Mouse (Mus musculus): Measurements from ENCODE around the gene Spata6. TPM values are rescaled to one million over a fixed set of nuclear protein-coding genes. Genes with fewer than 3 reads are reported as not detected.

The Spata6 gene
- 1 to 10 TPM; 4.3 to 4.9 TPM for total RNA-seq (2021)
- long read RNA-seq, experiment 1, partial matches to known transcripts: 0 of 3 reads
- long read RNA-seq, experiment 1, other reads (novel, unspliced or antisense): 1 of 3 reads
- long read RNA-seq, experiment 2, partial matches to known transcripts: 1 of 8 reads
- long read RNA-seq, experiment 2, other reads (novel, unspliced or antisense): 4 of 8 reads

DNA sequence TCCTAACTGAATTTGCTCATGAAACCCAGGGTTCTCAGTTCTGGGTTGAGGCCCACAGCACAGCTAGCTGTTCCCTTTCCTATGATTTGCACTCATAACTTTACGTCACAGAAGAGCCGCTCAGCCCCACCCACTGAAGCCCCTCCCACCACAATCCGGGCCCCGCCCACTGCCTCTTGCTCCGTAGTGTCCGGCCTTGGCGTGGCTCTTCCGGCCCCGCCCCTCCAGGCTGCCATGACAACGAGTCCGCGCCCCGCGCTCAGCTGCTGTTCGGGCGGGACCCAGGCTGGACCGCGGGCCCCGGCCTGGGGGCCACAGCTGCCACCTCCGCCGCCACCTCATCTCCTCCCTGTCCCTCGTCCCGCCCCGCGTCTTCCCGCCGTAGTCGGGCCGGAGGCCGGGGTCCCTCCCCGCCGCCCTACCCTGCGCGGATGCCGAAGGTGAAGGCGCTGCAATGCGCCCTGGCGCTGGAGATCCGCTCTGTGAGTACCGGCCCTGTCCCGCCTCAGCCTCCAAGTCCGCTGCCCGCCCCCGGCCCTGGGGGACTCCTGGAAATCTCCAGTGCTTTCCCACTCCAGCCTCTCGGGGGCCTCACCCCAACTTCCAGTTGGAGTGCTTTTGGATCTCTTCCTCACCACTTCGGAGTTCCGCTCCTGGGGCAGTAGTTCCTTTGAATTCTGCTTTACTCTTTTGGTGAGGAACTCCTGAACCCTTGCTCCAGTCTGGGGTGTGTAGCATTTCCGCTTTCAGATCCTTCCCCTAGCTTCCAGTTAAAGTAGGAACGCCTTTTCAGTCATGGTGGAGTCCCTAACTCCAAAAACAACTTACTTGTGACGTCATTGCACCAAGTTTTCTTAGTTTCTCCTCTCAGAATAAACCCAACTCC, at the start of gene Spata6:
Gene Spata6 (plus strand): TSS at position 209 of the 886 bp plus-strand sequence.
- DNase-seq (ENCODE audit: low spot score in 2 of 2): peak; percentile 53 to 57

DNA sequence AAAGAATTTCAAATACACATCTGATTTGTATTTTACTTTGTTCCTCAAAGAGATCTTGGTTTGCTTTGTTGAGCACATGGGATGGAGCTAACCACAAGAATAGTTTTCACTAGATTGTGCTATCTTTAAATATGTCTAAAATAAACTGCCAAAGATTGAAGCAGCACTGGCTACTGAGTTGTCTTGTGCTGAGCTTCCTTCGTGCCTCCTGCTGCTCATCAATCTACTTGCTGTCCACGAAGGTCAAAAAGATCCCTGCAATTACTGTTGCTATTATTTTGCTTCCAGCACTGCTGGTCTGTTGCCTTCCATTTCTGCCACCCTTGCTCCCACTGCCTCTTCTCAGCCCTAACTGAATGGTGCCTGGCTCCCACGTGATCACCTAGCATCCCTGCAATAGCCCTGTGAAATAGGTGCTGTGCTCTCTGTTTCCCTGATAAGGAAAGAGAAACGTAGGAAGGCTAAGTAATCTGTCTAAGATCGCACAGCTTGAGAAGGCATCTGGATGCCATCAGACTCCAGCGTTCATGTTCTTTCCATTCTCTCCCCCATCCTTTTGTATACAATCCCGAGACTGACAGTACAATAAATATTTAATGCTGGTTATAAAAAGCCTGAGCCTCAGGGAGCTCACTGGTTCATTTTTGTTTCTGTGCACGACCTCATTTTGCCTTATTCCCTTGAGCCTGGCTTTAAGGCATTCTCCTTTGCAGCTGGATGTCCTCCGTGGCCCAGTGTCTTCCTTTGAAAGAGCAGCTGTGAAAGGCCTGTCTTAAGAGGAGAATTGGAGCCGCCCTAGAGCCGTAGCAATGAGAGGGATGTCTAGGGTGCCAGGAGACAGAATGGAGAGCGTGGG, 49.0 kb upstream of the Spata6 start:
- DNase-seq (ENCODE audit: low spot score in 2 of 2): no peak

DNA sequence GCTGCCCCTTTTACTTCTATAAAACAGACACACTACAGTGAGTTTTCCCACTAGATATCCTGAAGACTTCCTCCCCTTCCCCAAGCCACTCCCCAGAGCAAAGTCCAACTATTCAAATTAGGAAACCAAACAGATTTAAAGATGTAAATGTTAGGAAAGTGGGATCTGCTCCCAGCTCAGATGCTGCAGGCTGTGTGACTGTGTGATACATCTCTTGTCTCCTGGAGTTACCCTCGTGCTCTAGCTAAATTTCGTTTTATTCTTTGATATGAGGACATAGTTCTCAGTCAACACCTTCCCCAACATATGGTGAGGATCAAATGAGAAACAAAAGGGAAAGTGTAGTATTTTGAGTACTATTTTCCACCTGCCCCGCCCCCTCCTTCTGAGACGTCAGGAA, 48.3 kb upstream of the Spata6 start:
- no peak for DNase-seq (ENCODE audit: low spot score in 2 of 2)

DNA sequence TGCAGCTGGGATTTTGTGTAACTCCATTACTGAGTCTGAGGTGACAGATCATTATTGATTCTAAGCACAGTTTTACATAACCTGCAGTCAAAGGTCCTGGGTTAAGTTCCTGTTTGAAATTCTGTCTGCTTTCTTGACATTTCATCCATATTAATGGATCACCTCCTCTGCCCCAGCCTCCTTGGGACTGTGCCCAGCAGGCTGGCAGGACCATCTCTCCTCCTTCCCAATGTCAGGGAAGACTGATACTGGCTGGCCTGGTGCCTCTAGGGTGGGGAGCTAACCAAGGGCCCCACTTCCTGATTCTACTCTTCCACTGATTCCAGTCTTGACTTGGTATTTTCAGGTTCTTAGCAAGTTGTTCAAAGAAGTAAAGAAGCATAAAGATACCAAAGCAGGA, 45.9 kb upstream of the Spata6 start:
- DNase-seq (ENCODE audit: low spot score in 2 of 2): no peak

DNA sequence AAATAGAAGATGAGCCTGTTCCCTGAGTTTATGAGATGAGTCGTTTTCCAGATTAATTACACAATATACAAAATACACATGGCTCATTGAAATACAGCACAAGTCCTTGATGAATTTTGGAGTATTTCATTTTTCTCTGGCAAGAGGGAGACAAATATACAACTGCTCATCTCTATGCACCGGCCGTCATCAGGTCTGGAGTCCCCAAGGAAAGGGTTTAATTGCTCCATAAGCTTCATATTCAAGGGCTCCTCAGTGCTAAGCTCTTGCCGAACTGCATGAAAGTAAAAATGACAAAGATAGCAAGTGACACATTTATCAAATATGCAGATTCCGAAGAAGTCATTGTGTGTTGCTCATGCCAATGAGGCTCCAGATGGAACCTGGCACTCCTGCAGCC, 37.9 kb upstream of the Spata6 start:
- no peak for DNase-seq (ENCODE audit: low spot score in 2 of 2)

DNA sequence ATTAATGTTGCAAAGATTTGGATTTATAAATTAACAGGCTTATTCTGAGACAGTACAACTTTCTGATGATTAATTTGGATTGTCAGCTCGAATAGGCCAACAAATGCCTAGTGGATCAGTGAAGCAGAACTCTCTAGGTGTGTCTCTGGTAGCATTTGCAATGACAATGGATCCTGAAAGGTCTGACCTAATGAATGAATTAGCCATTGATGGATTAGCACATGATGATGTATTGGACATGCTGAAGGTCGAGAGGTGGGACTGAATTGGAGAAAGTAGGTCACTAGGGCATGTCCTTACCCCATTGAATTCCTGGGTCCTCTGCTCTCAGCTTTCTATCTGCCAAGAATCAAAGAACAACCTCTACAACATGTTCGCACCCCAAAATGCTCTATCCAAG, 37.0 kb upstream of the Spata6 start:
- DNase-seq (ENCODE audit: low spot score in 2 of 2): no peak

DNA sequence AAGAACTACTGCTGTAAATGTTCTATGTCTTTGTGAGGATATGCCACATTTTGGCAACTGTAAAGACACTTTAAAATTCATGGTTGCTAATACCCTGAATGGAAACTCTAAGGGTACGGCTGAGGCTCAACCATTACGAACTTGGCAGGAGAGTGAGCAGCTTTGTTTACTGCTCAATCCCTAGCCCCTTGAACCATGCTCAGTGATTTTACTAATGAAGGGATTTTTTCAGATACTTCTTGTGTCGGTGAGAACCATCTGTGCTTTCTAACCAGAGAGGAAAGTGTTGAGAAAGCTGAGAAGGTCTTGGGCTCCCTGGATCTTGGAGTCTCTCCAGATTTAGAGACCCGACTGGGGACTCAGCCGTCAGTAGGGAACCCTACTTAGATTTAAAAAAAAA, 35.9 kb upstream of the Spata6 start:
- no peak for DNase-seq (ENCODE audit: low spot score in 2 of 2)

DNA sequence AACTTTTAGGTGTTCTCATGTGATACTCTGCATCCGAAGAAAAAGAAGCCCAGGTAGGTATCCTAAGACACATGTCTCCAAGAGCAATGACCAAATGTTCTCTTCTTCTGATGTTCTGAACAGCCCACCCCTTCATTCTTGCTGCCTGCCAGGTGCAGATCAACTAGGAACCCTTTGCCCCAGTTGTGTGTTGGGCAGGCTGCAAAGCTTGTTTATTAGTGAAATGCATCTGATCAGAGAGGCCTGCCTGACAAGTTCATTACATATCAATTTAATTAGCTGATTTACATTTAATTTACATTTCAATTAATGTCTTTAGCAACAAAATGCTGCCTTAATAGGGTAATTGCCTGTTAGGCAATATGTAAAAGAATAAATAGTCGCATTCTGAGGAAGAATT, 33.8 kb upstream of the Spata6 start:
- no peak for DNase-seq (ENCODE audit: low spot score in 2 of 2)

DNA sequence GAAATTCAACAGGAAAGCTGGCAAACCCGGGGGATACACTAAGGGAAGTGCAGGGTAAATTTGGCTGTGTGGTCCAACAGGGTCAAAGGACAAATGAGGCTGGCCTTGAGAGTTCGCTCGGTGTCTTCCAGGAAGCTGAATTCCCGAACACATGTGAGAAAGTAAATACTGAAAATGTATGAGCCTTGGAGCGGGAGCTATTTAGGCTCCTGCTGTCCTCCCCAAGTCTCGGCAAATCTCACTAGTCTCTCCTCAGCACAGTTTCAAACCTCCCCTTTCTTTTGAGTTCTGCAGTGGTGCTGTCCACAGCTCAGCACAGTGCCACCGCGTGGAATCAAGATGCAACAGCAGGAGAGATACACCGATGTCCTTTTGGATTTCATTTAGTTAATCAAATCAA, 32.8 kb upstream of the Spata6 start:
- peak; percentile 54 to 65 for DNase-seq (ENCODE audit: low spot score in 2 of 2)

DNA sequence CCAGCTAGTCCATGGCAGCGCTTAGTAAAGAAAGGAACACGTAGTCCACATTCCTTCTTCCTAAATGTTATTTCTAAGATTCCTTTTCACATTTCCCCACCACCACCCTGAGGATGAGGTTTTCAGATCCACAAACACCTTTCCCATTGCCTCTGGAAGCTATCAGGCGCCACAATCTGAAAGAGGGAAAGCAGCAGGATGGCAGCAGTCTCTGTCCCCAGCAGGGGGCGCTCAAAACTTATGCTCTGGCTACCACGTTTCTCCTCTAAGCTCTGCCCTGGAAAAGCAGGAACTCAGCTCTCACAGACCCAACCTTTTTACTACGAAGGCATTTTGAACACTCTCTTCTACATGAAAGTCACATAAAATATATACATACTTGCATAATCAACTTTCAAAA, 32.2 kb upstream of the Spata6 start:
- peak; percentile 85 to 88 for DNase-seq (ENCODE audit: low spot score in 2 of 2)

DNA sequence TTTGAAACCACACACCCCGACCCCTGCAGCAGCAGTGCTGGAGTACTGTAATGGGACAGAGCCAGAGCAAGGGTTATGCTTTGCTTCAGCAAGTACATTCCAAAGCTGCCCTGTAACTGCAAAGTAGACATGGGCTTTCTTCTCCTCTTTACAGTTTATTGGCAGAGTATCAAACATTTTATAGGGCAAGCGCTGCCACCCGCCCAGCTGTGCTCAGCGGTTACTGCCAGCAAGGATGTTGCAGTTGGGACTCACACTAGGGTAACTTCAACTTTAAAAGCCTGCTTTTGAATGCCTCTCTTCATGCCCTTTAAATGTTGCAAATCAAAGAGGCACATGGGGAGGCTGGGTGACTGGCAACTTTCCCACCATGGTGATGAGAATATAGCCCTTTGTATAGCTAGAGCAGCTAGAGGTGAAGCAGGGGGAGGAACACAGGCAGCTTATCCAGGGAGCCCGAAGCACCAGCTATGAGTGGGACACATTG, 28.7 kb upstream of the Spata6 start:
- DNase-seq (ENCODE audit: low spot score in 2 of 2): no peak

DNA sequence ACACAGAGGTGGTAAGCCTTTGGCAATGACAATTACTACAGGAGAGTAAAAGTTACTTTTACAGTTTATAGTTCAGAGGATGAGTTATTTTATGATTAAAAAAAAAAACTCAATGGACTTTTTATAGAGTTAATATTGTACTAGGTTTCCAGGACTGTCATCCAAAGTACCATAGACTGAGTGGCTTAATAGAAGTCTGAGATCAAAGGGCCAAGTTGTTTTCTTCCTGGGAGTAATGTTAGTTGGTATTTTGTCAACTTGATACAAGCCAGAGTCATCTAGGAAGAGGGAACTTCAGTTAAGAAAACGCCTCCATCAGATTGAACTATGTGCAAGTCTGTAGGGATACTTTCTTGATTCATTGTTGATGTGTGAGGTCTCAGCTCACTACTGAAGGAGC, 18.4 kb upstream of the Spata6 start:
- DNase-seq (ENCODE audit: low spot score in 2 of 2): no peak

DNA sequence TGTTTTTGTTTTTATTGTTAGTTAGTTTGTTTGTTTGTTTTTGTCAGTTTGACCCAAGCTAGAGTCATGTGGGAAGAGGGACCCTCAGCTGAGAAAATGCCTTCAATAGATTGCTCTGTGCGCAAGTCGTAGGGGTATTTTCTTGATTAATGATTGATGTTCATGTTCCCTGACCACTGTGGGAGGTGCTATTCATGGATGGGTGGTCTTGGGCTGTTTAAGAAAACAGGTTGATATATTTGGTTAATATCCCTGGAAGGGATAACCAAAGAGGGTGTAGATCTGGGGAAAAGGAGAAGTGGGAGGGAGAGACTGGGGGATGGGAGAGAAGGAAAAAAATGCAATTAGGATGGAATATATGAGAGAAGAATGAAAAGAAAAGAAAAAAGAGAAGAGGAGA, 15.7 kb upstream of the Spata6 start:
- DNase-seq (ENCODE audit: low spot score in 2 of 2): no peak

DNA sequence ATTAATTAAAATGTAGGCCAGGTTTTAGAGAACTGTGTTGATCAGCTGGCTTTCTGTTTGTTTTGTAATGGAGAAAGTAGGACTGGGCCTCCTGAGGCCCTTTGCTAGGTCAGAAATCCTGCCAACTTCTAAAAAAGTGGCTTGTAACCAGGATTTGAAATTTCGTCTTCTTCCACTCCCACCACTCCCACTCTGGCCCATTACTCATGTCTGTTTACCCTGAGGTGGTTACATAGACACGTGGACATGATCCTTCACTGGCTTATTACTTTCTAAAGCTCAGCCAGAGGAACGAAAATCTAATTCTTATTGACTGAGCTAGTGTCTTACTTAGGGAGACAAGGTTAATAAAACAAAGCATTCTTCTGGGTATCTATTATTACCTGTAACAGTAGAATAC, 14.8 kb upstream of the Spata6 start:
- DNase-seq (ENCODE audit: low spot score in 2 of 2): no peak

DNA sequence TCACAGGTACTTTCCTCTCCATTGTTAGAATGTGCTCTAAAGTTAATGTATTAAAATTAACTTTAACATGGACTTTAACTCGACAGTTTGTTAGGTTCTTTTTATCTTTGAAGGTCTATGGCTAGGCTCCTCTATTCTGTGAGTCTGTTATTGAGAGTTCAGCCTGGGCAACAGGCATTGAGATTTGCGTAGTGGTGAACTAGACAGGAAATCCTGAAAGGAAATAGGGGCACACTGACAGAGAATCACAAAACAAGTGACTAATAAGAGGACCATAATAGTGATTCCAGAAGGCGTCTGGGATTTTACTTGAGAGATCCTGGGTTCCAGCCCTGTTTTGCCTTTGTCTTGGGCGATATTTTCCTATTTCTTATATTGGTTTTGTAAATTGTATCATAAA, 488 bp upstream of the Spata6 start:
- DNase-seq (ENCODE audit: low spot score in 2 of 2): no peak

DNA sequence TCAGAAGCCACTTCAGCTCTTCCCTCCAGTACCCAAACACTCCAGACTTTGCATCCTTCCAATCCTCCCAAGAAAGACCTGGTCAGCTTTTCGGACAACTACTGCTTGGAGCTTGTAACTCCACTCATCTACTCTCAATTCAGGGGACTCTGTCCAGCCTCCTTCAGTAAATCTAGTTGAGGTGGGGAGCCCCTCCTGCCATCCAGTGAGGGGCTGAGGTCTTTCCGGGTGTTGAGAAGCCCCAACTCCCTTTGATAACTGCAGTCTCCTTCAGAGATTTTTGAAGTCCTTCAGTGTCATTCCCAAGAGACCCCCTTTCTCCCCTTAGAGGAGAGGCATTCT, 849 bp downstream of the Spata6 start:
- no peak for DNase-seq (ENCODE audit: low spot score in 2 of 2)

DNA sequence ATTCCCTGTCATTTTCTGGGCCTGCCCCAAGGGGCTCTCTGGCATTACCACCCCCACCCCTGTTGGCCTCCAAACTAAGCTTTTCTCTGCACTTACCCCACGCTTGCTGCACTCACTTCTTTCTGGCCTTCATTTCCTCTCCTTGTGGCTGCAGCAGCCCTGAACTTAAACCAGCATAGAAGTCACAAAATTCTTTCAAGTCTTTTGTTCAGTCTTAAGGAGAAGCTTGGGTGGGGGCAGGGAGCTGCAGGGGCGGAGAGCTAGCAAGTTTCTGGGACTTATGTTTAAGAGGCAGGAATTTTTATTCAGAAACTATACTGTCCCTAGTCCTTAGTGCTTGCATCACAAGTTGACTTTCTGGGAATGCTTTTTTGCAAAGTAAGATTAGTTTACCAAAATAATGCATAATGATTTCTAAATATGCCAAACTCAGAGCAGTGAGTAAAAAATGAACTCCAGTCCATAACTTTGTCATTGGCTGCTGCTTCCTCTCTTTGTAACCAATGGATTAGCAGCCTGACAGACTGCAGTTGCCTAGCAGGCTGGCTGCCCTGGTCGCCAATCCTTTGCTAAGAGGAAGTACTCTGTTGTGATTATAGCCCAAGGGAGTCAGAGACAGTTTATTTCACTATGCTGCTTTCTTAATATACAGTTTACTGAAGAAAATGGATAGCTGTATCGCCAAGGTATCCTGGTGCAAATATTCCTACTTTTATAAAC, 1.5 kb downstream of the Spata6 start:
- DNase-seq (ENCODE audit: low spot score in 2 of 2): no peak

DNA sequence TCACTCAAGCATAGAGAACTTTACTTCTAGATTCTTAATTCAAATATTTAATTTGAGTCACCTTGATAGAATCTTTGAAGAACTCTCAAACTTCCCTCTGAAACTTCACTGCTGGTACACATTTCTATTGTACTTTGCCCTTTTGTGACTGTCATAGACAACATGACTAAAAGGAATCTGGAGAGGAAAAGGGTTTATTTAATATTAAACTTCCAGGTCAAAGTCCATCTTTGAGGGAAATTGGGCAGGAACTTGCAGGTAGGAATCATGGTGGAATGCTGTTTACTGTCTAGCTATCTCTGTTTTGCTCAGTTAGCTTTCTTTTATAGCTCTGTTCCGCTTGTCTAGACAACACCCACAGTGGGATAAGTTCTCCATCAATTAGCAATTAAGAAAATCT, 17.8 kb downstream of the Spata6 start:
- no peak for DNase-seq (ENCODE audit: low spot score in 2 of 2)

DNA sequence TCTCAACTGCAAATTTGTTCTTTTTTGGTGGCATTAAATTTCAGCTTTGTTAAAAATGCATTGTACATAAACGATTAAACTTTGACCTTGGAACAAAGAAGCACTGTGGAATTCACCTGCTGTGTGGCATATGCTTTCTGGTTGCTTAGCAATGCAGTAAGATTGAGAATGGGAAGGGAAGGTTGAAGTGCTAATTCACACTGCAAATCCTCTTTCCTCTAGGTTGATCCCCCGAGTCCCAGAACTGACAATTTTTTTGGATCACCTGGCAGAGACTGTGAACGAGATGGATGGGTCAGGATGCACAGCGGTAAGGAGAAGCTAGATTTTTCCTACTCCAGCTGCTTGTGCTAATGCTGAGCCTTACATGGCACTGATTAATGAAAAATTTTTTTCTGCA, 60.7 kb downstream of the Spata6 start:
- DNase-seq (ENCODE audit: low spot score in 2 of 2): no peak

DNA sequence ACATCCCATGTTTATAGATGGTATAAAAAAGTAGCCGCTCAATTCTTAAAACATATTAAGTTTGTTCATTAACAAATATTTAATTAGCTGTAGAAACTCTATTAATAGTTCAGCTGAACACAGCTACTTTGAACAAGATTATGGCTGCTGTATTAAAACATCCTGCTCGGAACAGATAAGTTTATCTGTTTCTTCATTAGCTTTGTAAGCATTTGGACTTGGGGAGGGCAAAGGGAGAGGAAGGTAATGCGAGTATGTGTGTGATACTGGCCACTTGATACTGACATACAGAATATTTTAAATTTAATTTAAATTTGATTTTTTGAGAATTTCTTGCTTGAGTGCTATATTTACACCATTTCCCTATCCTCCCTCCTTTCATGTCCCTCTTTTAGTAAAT, 80.1 kb downstream of the Spata6 start:
- no peak for DNase-seq (ENCODE audit: low spot score in 2 of 2)

DNA sequence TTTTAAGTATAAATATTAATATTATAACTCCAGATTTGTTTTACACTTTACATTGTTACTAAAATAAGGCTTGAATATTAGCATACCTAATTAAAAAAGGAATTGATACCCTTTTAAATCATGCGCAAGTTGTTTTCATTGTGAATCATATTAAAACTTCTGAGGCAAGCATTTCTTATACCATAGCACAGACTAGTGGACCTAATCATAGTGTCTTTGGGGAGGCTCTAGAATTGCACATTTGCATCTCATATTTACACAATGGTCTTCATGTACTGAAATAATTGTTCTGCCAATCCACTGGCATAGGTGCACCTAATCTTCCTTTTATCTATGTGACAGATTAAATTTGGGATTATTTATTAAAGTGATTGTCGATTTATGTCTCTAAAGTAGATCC, 83.4 kb downstream of the Spata6 start:
- no peak for DNase-seq (ENCODE audit: low spot score in 2 of 2)
